ENCODE assay signal across 10 mouse cellular contexts in the genomic region with DNA sequence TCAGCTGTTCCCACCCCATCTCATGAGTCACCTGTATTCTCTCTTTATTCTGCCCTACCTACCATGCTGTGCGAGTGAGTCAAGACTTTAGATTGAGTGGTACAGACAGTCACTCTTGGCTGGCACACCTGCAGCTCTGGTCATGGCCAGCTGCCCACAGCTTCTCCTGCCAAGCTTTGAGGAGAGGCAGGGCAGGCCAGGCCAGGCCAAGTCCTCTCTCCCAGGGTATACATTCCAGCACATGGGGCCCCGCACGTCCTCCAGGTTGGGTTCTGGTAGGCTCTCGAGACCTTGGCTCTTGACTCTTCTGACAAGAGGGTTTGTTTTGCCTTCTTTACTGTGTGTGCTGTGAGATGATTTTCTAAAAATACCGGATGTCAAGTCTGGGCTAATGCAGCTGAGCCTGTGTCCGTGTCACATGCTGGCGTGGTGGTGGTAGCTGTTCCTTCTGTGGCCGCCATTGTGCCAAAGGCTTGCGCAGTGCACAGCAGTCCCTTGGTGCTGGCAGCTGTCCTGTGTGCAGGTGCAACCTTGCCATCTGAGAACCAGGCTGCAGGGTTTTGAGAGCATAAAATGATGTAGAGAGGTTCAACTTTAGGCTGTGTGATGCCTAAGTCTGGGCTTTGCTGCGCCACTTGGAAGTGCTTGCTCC. TPM values are rescaled to one million over a fixed set of nuclear protein-coding genes. Genes with fewer than 3 reads are reported as not detected.
DNase-seq lines count a peak whose midpoint lies in the region.
"Had no signal": no experiment of that assay in that cellular context is flagged by ENCODE, and none has a peak within 500 bp of the region (broad histone marks: within the 10 kb centered on the region; RNA-seq: fewer than 3 reads in every experiment).

No protein-coding gene starts in this region.

- DNase-seq in NIH3T3 (ENCODE audit: low read depth) = peak; percentile 21
- peak; percentile 68 for DNase-seq in cerebellum, adult 11 months
- DNase-seq in heart, adult 8-10 months (ENCODE audit: low spot score) = peak; percentile 72
- DNase-seq in kidney, postnatal 25 days = peak; percentile 85 to 93
- no peak for DNase-seq in thymus, postnatal 0 days (ENCODE audit: low spot score)
- DNase-seq in midbrain, embryonic 10.5 days (ENCODE audit: low spot score) = no peak
- DNase-seq in embryo, embryonic 10.5 days (ENCODE audit: low spot score) = no peak
- no peak for DNase-seq in thymus, postnatal 25 days
- DNase-seq: thymus, postnatal 4 days had no signal

- no peak overlapping the region for H3K27ac ChIP-seq in midbrain, embryonic 10.5 days (replicated peaks)

- peaks cover 6% of the 10 kb centered on the region; the same call in 1 of the 2 replicates for H3K9me3 ChIP-seq in midbrain, embryonic 10.5 days (replicated peaks)

- no peak overlapping the region for H3K4me3 ChIP-seq in midbrain, embryonic 10.5 days
- H3K4me3 ChIP-seq: myocyte had no signal

- 93% methylated on average over 10 of the region's 10 CpGs for WGBS in midbrain, embryonic 10.5 days

- peaks cover 4% of the 10 kb centered on the region; the same call in 1 of the 2 replicates for H3K27me3 ChIP-seq in midbrain, embryonic 10.5 days (ENCODE audit: low read depth, poor library complexity, severe bottlenecking)

- no peaks in the 10 kb centered on the region for H3K4me1 ChIP-seq in midbrain, embryonic 10.5 days

- H3K36me3 ChIP-seq in midbrain, embryonic 10.5 days = peaks cover 9% of the 10 kb centered on the region; the same call in 1 of the 2 replicates

RNA-seq across cellular contexts. Expression of gene Nt5dc3, which starts 47.2 kb away (rescaled TPM):
- total RNA-seq in heart, adult 8-10 months (2022) = 10 to 100 TPM; 35.3 to 44.4 (median 39.4) TPM
- polyA plus RNA-seq in thymus, postnatal 0 days (2015; fragmentation: Nextera tagmentation; extraction: Ambion mirVana) = 0.59 and 0.61 TPM in 2 replicates
- polyA plus RNA-seq in midbrain, embryonic 10.5 days (2016; fragmentation: Nextera tagmentation; extraction: Ambion mirVana) = 0.67 and 0.72 TPM in 2 replicates

Comparison
In these comparisons a context has a peak if more than half of its experiments do, and no peak if none do; other contexts are left out.
1. DNase-seq: peak in NIH3T3 (single experiment), cerebellum, adult 11 months (single experiment), heart, adult 8-10 months (single experiment) and kidney, postnatal 25 days (2 of 2); none in thymus, postnatal 0 days (single experiment), midbrain, embryonic 10.5 days (single experiment), embryo, embryonic 10.5 days (single experiment) and thymus, postnatal 25 days (single experiment).